In genomic region chr6:121031370-121031769, GRCm38 (mm10) we compare ENCODE assay signal across 16 mouse cellular contexts.
"Had no signal": no experiment of that assay in that cellular context is flagged by ENCODE, and none has a peak within 500 bp of the region (broad histone marks: within the 10 kb centered on the region; RNA-seq: fewer than 3 reads in every experiment).

No protein-coding gene starts in this region.

- H3K4me1 ChIP-seq: midbrain, embryonic 15.5 days; stomach, embryonic 15.5 days had no signal

- DNase-seq: liver, postnatal 0 days; lung, adult 2 months; lung, postnatal 14 days; lung, postnatal 36 days; right cerebral cortex, postnatal 14 days; thymus, adult 2 months; thymus, postnatal 25 days; thymus, postnatal 4 days had no signal

- H3K4me3 ChIP-seq: lung, embryonic 15.5 days; megakaryocyte, embryonic 14.5 days; midbrain, embryonic 13.5 days; midbrain, embryonic 15.5 days; neural tube, embryonic 12.5 days; stomach, embryonic 15.5 days had no signal

- H3K27ac ChIP-seq: lung, embryonic 15.5 days; macrophage; midbrain, embryonic 13.5 days; midbrain, embryonic 15.5 days; neural tube, embryonic 12.5 days; stomach, embryonic 15.5 days; stomach, postnatal 0 days had no signal
